In genomic region chrX:51372477-51373239, GRCm38 (mm10) we compare ENCODE assay signal across 8 mouse cellular contexts.
DNase-seq lines count a peak whose midpoint lies in the region; ATAC-seq and TF ChIP-seq lines count a peak whose summit lies in the region.

No protein-coding gene starts in this region.

- no peak overlapping the region for H3K9ac ChIP-seq in heart, adult 2 months (ENCODE audit: low read depth, low read length)
- H3K9ac ChIP-seq in limb, embryonic 13.5 days = no peak overlapping the region

- H3K79me2 ChIP-seq in heart, adult 2 months (replicated peaks; ENCODE audit: control insufficient read depth, insufficient read depth, low read length) = no peaks in the 10 kb centered on the region

- no peaks in the 10 kb centered on the region for H3K9me3 ChIP-seq in limb, embryonic 13.5 days

- peak in 1 of 2 experiments; percentile 20 for DNase-seq in heart, adult 2 months
- DNase-seq in heart, adult 8-10 months (ENCODE audit: low spot score) = no peak
- peak; percentile 51 for DNase-seq in testis, postnatal 10 days (ENCODE audit: low spot score)
- no peak for DNase-seq in testis, postnatal 14 days (ENCODE audit: low spot score)
- peak; percentile 9 for DNase-seq in embryo, embryonic 9.5 days (ENCODE audit: extremely low spot score)

- no peaks in the 10 kb centered on the region for H3K36me3 ChIP-seq in heart, adult 2 months (ENCODE audit: control insufficient read depth, insufficient read depth, low read length)
- H3K36me3 ChIP-seq in limb, embryonic 13.5 days = no peaks in the 10 kb centered on the region
- H3K36me3 ChIP-seq in small intestine, adult 2 months (ENCODE audit: control insufficient read depth, insufficient read depth, low read length) = no peaks in the 10 kb centered on the region

- no peaks in the 10 kb centered on the region for H3K27me3 ChIP-seq in heart, adult 2 months (ENCODE audit: control insufficient read depth, insufficient read depth, low read length)
- peaks cover 9% of the 10 kb centered on the region; the same call in 1 of the 2 replicates for H3K27me3 ChIP-seq in limb, embryonic 13.5 days
- H3K27me3 ChIP-seq in small intestine, adult 2 months (ENCODE audit: control insufficient read depth, insufficient read depth, low read length) = no peaks in the 10 kb centered on the region

- TF ChIP-seq POLR2A in heart, adult 2 months (IDR thresholded peaks at IDR 0.05; ENCODE audit: insufficient read depth, low read depth, low read length) = no peak
- no peak for TF ChIP-seq POLR2A in small intestine, adult 2 months (IDR thresholded peaks at IDR 0.05; ENCODE audit: low read depth, low read length)

- TF ChIP-seq CTCF in heart, adult 2 months (IDR thresholded peaks at IDR 0.05) = peak; percentile 62
- TF ChIP-seq CTCF in small intestine, adult 2 months (IDR thresholded peaks at IDR 0.05; ENCODE audit: extremely low read depth, insufficient read length, insufficient replicate concordance, low read depth, low read length) = peak; percentile 40; the same call in 1 of the 2 replicates

- intact Hi-C loops in heart, adult 2 months (cut with DNase I) = loop anchor here (5.0 to 10.0 kb wide), 2 partner anchors 200 to 228 kb away; no protein-coding TSS in a partner anchor

- H3K4me3 ChIP-seq in heart, adult 2 months = no peak overlapping the region
- H3K4me3 ChIP-seq in limb, embryonic 13.5 days = no peak overlapping the region
- no peak overlapping the region for H3K4me3 ChIP-seq in small intestine, adult 2 months (ENCODE audit: low read depth, low read length)

- no peak overlapping the region for H3K4me2 ChIP-seq in limb, embryonic 13.5 days (replicated peaks)

- H3K4me1 ChIP-seq in heart, adult 2 months (ENCODE audit: control insufficient read depth, insufficient read depth, low read length) = no peaks in the 10 kb centered on the region
- no peaks in the 10 kb centered on the region for H3K4me1 ChIP-seq in limb, embryonic 13.5 days
- H3K4me1 ChIP-seq in small intestine, adult 2 months (ENCODE audit: control insufficient read depth, insufficient read depth, insufficient read length, low read length) = no peaks in the 10 kb centered on the region

- 27% methylated on average over 5 of the region's 5 CpGs for WGBS in heart, adult 2 months
- 32% methylated on average over 5 of the region's 5 CpGs for WGBS in limb, embryonic 13.5 days
- 27% methylated on average over 5 of the region's 5 CpGs for WGBS in small intestine, adult 2 months

- no peak for TF ChIP-seq EP300 in heart, adult 2 months (IDR thresholded peaks at IDR 0.05; ENCODE audit: insufficient read depth, low read depth, low read length)

- no peak overlapping the region for H3K27ac ChIP-seq in heart, adult 2 months
- no peak overlapping the region for H3K27ac ChIP-seq in limb, embryonic 13.5 days
- H3K27ac ChIP-seq in small intestine, adult 2 months (ENCODE audit: insufficient read depth, low read depth, low read length) = no peak overlapping the region

- ATAC-seq in limb, embryonic 13.5 days (ENCODE audit: low FRiP score, low read depth) = peak; percentile 77; the same call in 1 of the 2 replicates
- ATAC-seq in megakaryocyte, adult 5-6 weeks (ENCODE audit: poor library complexity, severe bottlenecking) = no peak

Comparison
In these comparisons a context has a peak if more than half of its experiments do, and no peak if none do; other contexts are left out.
1. DNase-seq: peak in testis, postnatal 10 days (single experiment) and embryo, embryonic 9.5 days (single experiment); none in heart, adult 8-10 months (single experiment) and testis, postnatal 14 days (single experiment).